ENCODE assay signal across 9 mouse cellular contexts in the genomic region with DNA sequence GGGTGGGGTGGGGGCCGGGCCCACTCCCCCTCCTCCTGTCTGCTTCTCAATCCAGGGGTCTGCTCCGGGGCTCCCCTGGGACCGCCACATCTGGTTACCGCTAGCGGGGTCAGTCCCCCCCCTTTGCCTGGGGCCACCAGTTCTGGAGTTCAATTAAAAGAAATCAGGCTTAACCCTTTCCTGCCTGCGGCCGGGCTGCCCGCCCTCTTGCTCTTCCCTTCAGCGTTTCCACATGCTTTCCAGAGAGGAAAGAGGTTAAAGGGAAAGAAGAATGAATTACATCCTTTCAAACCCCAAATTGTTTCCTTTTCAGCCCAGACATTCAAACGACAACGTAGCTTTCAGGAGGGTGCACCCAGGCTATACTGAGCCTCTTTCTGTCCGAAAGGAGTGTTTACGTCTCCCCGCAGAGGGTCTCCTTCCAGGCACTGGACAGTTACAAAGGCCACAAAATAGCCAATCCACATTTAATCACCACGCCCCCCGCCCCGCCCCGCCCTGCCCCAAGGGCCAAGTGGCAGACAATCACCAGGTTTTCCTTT. TPM values are rescaled to one million over a fixed set of nuclear protein-coding genes. Genes with fewer than 3 reads are reported as not detected.
A peak's percentile ranks its signal among the peaks of the same experiment; 100 is the strongest.
DNase-seq lines count a peak whose midpoint lies in the region; ATAC-seq and TF ChIP-seq lines count a peak whose summit lies in the region.
"Had no signal": no experiment of that assay in that cellular context is flagged by ENCODE, and none has a peak within 500 bp of the region (broad histone marks: within the 10 kb centered on the region; RNA-seq: fewer than 3 reads in every experiment).

No protein-coding gene starts in this region.

- no peak for ATAC-seq in hindbrain, postnatal 0 days

- under 1% methylated on average over 18 of the region's 18 CpGs for WGBS in embryonic facial prominence, embryonic 10.5 days
- WGBS in hindbrain, postnatal 0 days, result 3% methylated on average over 17 of the region's 18 CpGs
- WGBS in midbrain, embryonic 10.5 days, result under 1% methylated on average over 18 of the region's 18 CpGs

- H3K27ac ChIP-seq in embryonic facial prominence, embryonic 10.5 days (replicated peaks), result peak overlapping the region; percentile 97
- H3K27ac ChIP-seq in hindbrain, postnatal 0 days, result no peak overlapping the region
- H3K27ac ChIP-seq in midbrain, embryonic 10.5 days (replicated peaks), result peak overlapping the region; percentile 57; the same call in 1 of the 2 replicates

- H3K9ac ChIP-seq in hindbrain, postnatal 0 days (replicated peaks; ENCODE audit: low read length), result no peak overlapping the region

- TF ChIP-seq CTCF in hindbrain, postnatal 0 days (IDR thresholded peaks at IDR 0.05; ENCODE audit: low read depth), result no peak

- intact Hi-C loops in heart, postnatal 36 days (cut with DNase I), result no loop called here

- H3K4me3 ChIP-seq in embryonic facial prominence, embryonic 10.5 days, result peak overlapping the region; percentile 92
- peak overlapping the region; percentile 32 for H3K4me3 ChIP-seq in hindbrain, postnatal 0 days (ENCODE audit: low read length)
- H3K4me3 ChIP-seq in midbrain, embryonic 10.5 days, result peak overlapping the region; percentile 71

- peaks cover 95% of the 10 kb centered on the region for H3K27me3 ChIP-seq in embryonic facial prominence, embryonic 10.5 days (replicated peaks; ENCODE audit: low read depth, poor library complexity, severe bottlenecking)
- peaks cover 63% of the 10 kb centered on the region for H3K27me3 ChIP-seq in hindbrain, postnatal 0 days (ENCODE audit: insufficient read depth, low read length)
- peaks cover 100% of the 10 kb centered on the region for H3K27me3 ChIP-seq in midbrain, embryonic 10.5 days (ENCODE audit: low read depth, poor library complexity, severe bottlenecking)

- peak; percentile 95 for DNase-seq in heart, adult 11 months
- DNase-seq in heart, postnatal 36 days, result no peak
- peak; percentile 98 for DNase-seq in embryonic facial prominence, embryonic 10.5 days (ENCODE audit: low spot score)
- no peak for DNase-seq in hindbrain, postnatal 0 days (ENCODE audit: low spot score)
- peak; percentile 71 for DNase-seq in midbrain, embryonic 10.5 days (ENCODE audit: low spot score)
- no peak for DNase-seq in left cerebral cortex, adult 18-20 months (ENCODE audit: low spot score in 2 of 2)
- no peak for DNase-seq in thymus, postnatal 0 days (ENCODE audit: low spot score)
- no peak for DNase-seq in T-cell, adult 2 months (ENCODE audit: low spot score)

- peak overlapping the region; percentile 88 for H3K4me2 ChIP-seq in hindbrain, postnatal 0 days (ENCODE audit: low read depth, low read length)

- peaks cover 86% of the 10 kb centered on the region for H3K4me1 ChIP-seq in embryonic facial prominence, embryonic 10.5 days
- H3K4me1 ChIP-seq in hindbrain, postnatal 0 days (ENCODE audit: insufficient read depth, low read length), result peaks cover 16% of the 10 kb centered on the region; the same call in 1 of the 2 replicates
- H3K4me1 ChIP-seq in midbrain, embryonic 10.5 days, result peaks cover 78% of the 10 kb centered on the region

- no peaks in the 10 kb centered on the region for H3K36me3 ChIP-seq in embryonic facial prominence, embryonic 10.5 days (replicated peaks)
- no peaks in the 10 kb centered on the region for H3K36me3 ChIP-seq in hindbrain, postnatal 0 days (ENCODE audit: insufficient read depth, low read length)
- H3K36me3 ChIP-seq in midbrain, embryonic 10.5 days, result no peaks in the 10 kb centered on the region

- H3K9me3 ChIP-seq in embryonic facial prominence, embryonic 10.5 days, result no peaks in the 10 kb centered on the region
- H3K9me3 ChIP-seq in hindbrain, postnatal 0 days (ENCODE audit: low read length), result no peaks in the 10 kb centered on the region
- H3K9me3 ChIP-seq in midbrain, embryonic 10.5 days (replicated peaks), result no peaks in the 10 kb centered on the region

RNA-seq across cellular contexts. Expression of a gene that starts 0.5 kb away (rescaled TPM):
- total RNA-seq in heart, postnatal 36 days (2021), result 10 to 100 TPM; 28.2 to 28.8 TPM
- 54.8 and 56.7 TPM in 2 replicates for polyA plus RNA-seq in embryonic facial prominence, embryonic 10.5 days (2016; fragmentation: Nextera tagmentation; extraction: Ambion mirVana)
- 6.9 and 10.8 TPM in 2 replicates for total RNA-seq in hindbrain, postnatal 0 days (2014; rRNA removed)
- 5.6 and 6.7 TPM in 2 replicates for polyA plus RNA-seq in hindbrain, postnatal 0 days (2015; fragmentation: Nextera tagmentation; extraction: Ambion mirVana)
- 13.9 and 17.6 TPM in 2 replicates for polyA plus RNA-seq in midbrain, embryonic 10.5 days (2016; fragmentation: Nextera tagmentation; extraction: Ambion mirVana)
- 1 to 10 TPM; 5.8 to 6.4 TPM for total RNA-seq in left cerebral cortex, adult 18-20 months (2021)
- 50.6 and 53.5 TPM in 2 replicates for polyA plus RNA-seq in thymus, postnatal 0 days (2015; fragmentation: Nextera tagmentation; extraction: Ambion mirVana)
- polyA plus RNA-seq: C2C12 had no signal

Comparison
In these comparisons a context has a peak if more than half of its experiments do, and no peak if none do; other contexts are left out.
1. DNase-seq: peak in heart, adult 11 months (single experiment), embryonic facial prominence, embryonic 10.5 days (single experiment) and midbrain, embryonic 10.5 days (single experiment); none in heart, postnatal 36 days (0 of 2), hindbrain, postnatal 0 days (single experiment), left cerebral cortex, adult 18-20 months (0 of 2), thymus, postnatal 0 days (single experiment) and T-cell, adult 2 months (single experiment).
2. H3K4me3 ChIP-seq: peak in every context shown above with its lines; median percentile 92 in embryonic facial prominence, embryonic 10.5 days; 71 in midbrain, embryonic 10.5 days; 32 in hindbrain, postnatal 0 days.